Mouse (Mus musculus) CH12F3 (cell line): ENCODE data around the gene Cmtm1.
"Not testable (repeated sequence)": the region's sequence is repeated elsewhere in the genome, so short reads cannot be mapped to it uniquely, and the experiment has no call there.

Source experiments
- in situ Hi-C: fragments of 300-500 bp; cut with MboI; formaldehyde crosslinking; loops from 2 replicates; pipeline ENCODE4 v1.14.3; 2020; ENCODE audit warnings: low sequenced_read_pairs

Gene Cmtm1

GRCm38 (mm10) chr8:104309441-104310155 lies at the start of gene Cmtm1, which contains the start of gene Gm45711:
TSS of gene Cmtm1 (minus strand) at chr8:104310145.
TSS of gene Gm45711 (minus strand) at chr8:104310081.
- in situ Hi-C loops = not testable (repeated sequence)

- in situ Hi-C loops = no loop called here
These were observed 48.7 kb upstream of the Cmtm1 start for GRCm38 (mm10) chr8:104358637-104359036.

- in situ Hi-C loops = no loop called here
These were observed 44.6 kb upstream of the Cmtm1 start for GRCm38 (mm10) chr8:104354504-104354903.

- in situ Hi-C loops = no loop called here
These were observed 43.2 kb upstream of the Cmtm1 start for GRCm38 (mm10) chr8:104353186-104353585.

GRCm38 (mm10) chr8:104350047-104350446 lies 40.1 kb upstream of the Cmtm1 start:
- in situ Hi-C loops = no loop called here

- in situ Hi-C loops = no loop called here
These were observed 39.0 kb upstream of the Cmtm1 start for GRCm38 (mm10) chr8:104348971-104349370.

GRCm38 (mm10) chr8:104346706-104347105 lies 36.8 kb upstream of the Cmtm1 start:
- in situ Hi-C loops = no loop called here

- in situ Hi-C loops = no loop called here
These were observed 34.7 kb upstream of the Cmtm1 start for GRCm38 (mm10) chr8:104344622-104345021.

- in situ Hi-C loops = no loop called here
These were observed 34.0 kb upstream of the Cmtm1 start for GRCm38 (mm10) chr8:104343957-104344356.

GRCm38 (mm10) chr8:104342426-104342825 lies 32.5 kb upstream of the Cmtm1 start:
- in situ Hi-C loops = no loop called here

GRCm38 (mm10) chr8:104341678-104342077 lies 31.7 kb upstream of the Cmtm1 start:
- in situ Hi-C loops = no loop called here

GRCm38 (mm10) chr8:104341106-104341561 lies 31.2 kb upstream of the Cmtm1 start:
- in situ Hi-C loops = no loop called here

GRCm38 (mm10) chr8:104340233-104341105 lies 30.5 kb upstream of the Cmtm1 start:
- in situ Hi-C loops = no loop called here

GRCm38 (mm10) chr8:104339983-104340232 lies 30.0 kb upstream of the Cmtm1 start:
- in situ Hi-C loops = no loop called here

GRCm38 (mm10) chr8:104339229-104339982 lies 29.5 kb upstream of the Cmtm1 start, which contains the start of gene Cmtm3:
TSS of gene Cmtm3 (plus strand) at chr8:104339410.
- in situ Hi-C loops = no loop called here

- in situ Hi-C loops = no loop called here
These were observed 27.9 kb upstream of the Cmtm1 start for GRCm38 (mm10) chr8:104337890-104338289.

GRCm38 (mm10) chr8:104336806-104337205 lies 26.9 kb upstream of the Cmtm1 start:
- in situ Hi-C loops = no loop called here

- in situ Hi-C loops = no loop called here
These were observed 24.3 kb upstream of the Cmtm1 start for GRCm38 (mm10) chr8:104334196-104334595.

- in situ Hi-C loops = no loop called here
These were observed 23.8 kb upstream of the Cmtm1 start for GRCm38 (mm10) chr8:104333786-104334185.

- in situ Hi-C loops = no loop called here
These were observed 23.0 kb upstream of the Cmtm1 start for GRCm38 (mm10) chr8:104332665-104333631.
